Mouse (Mus musculus): ENCODE data around the gene 4930470P17Rik.

- TF ChIP-seq POLR2A (IDR thresholded peaks at IDR 0.05; ENCODE audit: borderline replicate concordance, extremely low read depth, insufficient read depth, insufficient read length, poor library complexity, severe bottlenecking) (no peak), CTCF (IDR thresholded peaks at IDR 0.05; ENCODE audit: borderline replicate concordance, extremely low read depth, insufficient read depth, insufficient read length) (peak; percentile 12; the same call in 1 of the 2 replicates)
These were observed 646 bp downstream of the 4930470P17Rik start for GRCm38 (mm10) chr2:170601171-170601570.
